12 mouse cellular contexts compared by ENCODE assay signal in the genomic region with DNA sequence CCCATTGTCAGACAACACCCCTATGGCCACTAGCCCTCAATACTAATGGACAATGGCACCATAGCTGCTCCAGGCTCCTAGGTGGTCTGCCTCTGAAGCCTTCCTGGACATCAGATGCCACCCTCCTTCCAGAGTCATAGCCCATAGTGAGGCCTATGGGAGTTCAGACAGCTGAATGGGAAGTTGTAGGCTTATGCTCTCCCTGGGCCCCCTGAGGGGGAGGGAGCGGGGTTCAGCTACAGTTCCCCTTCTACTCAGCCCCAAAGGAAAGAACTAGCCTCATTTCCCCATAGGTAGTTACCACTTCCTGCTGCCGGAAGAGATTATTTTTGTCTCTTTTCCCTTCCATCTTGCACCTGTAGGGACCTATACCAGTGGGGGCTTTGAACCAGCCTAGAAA. TPM values are rescaled to one million over a fixed set of nuclear protein-coding genes. Genes with fewer than 3 reads are reported as not detected.
DNase-seq lines count a peak whose midpoint lies in the region; ATAC-seq and TF ChIP-seq lines count a peak whose summit lies in the region.
"Had no signal": no experiment of that assay in that cellular context is flagged by ENCODE, and none has a peak within 500 bp of the region (broad histone marks: within the 10 kb centered on the region; RNA-seq: fewer than 3 reads in every experiment).

No protein-coding gene starts in this region.

- no peak for TF ChIP-seq POLR2A in CH12.LX (IDR thresholded peaks at IDR 0.05; ENCODE audit: low read depth, low read length)

- peak; percentile 51; the same call in 1 of the 2 replicates for TF ChIP-seq EP300 in CH12.LX (IDR thresholded peaks at IDR 0.05; ENCODE audit: low read length)

- peak; percentile 24 for DNase-seq in adrenal gland, postnatal 14 days
- DNase-seq in adrenal gland, postnatal 10 days = no peak
- DNase-seq in CH12.LX (ENCODE audit: extremely low read depth) = no peak
- DNase-seq in spleen, postnatal 10 days (ENCODE audit: low spot score in 2 of 2) = peak; percentile 26 to 55
- DNase-seq in layer of hippocampus, adult 8-10 months (ENCODE audit: low spot score in 2 of 2) = no peak
- no peak for DNase-seq in forebrain, postnatal 0 days
- DNase-seq: cerebellum, postnatal 10 days had no signal

- H3K9me3 ChIP-seq in CH12.LX (replicated peaks; ENCODE audit: low read length) = no peaks in the 10 kb centered on the region
- no peaks in the 10 kb centered on the region for H3K9me3 ChIP-seq in liver, embryonic 15.5 days (replicated peaks)
- H3K9me3 ChIP-seq in hindbrain, embryonic 12.5 days (replicated peaks) = no peaks in the 10 kb centered on the region
- no peaks in the 10 kb centered on the region for H3K9me3 ChIP-seq in forebrain, postnatal 0 days (ENCODE audit: low read length)

- TF ChIP-seq RAD21 in CH12.LX (IDR thresholded peaks at IDR 0.05; ENCODE audit: low read depth, low read length) = no peak

- H3K36me3 ChIP-seq in CH12.LX (replicated peaks in 1 of 2; ENCODE audit: control insufficient read depth in 1 of 2, insufficient read depth in 1 of 2, low read length in 1 of 2) = peaks cover 4 to 11% of the 10 kb centered on the region in 2 experiments
- H3K36me3 ChIP-seq in liver, embryonic 15.5 days (replicated peaks) = no peaks in the 10 kb centered on the region
- no peaks in the 10 kb centered on the region for H3K36me3 ChIP-seq in hindbrain, embryonic 12.5 days
- no peaks in the 10 kb centered on the region for H3K36me3 ChIP-seq in forebrain, postnatal 0 days (ENCODE audit: insufficient read depth)

- peak overlapping the region; percentile 76 for H3K4me2 ChIP-seq in CH12.LX (ENCODE audit: insufficient read depth, low read depth, poor library complexity, severe bottlenecking)
- peak overlapping the region; percentile 74 for H3K4me2 ChIP-seq in liver, embryonic 15.5 days
- H3K4me2 ChIP-seq in hindbrain, embryonic 12.5 days (replicated peaks) = no peak overlapping the region
- H3K4me2 ChIP-seq in forebrain, postnatal 0 days (ENCODE audit: low read depth) = no peak overlapping the region

- peaks cover 8 to 39% of the 10 kb centered on the region in 2 experiments for H3K4me1 ChIP-seq in CH12.LX (ENCODE audit: control insufficient read depth in 1 of 2, insufficient read depth in 2 of 2)
- H3K4me1 ChIP-seq in liver, embryonic 15.5 days (replicated peaks) = peaks cover 45% of the 10 kb centered on the region
- H3K4me1 ChIP-seq in hindbrain, embryonic 12.5 days = peaks cover 4% of the 10 kb centered on the region; the same call in 1 of the 2 replicates
- H3K4me1 ChIP-seq in forebrain, postnatal 0 days (ENCODE audit: insufficient read depth) = no peaks in the 10 kb centered on the region

- H3K4me3 ChIP-seq in CH12.LX (replicated peaks in 1 of 3; ENCODE audit: low read depth in 2 of 3, low read length in 2 of 3, poor library complexity in 1 of 3) = peak overlapping the region in 2 of 3 experiments; percentile 60 to 79
- no peak overlapping the region for H3K4me3 ChIP-seq in liver, embryonic 15.5 days (replicated peaks)
- H3K4me3 ChIP-seq in hindbrain, embryonic 12.5 days = no peak overlapping the region
- H3K4me3 ChIP-seq in forebrain, postnatal 0 days (ENCODE audit: low read depth, low read length) = no peak overlapping the region

- no peaks in the 10 kb centered on the region; the same call in 1 of the 2 replicates for H3K79me2 ChIP-seq in CH12.LX (replicated peaks; ENCODE audit: control insufficient read depth, extremely low read depth, insufficient read depth, poor library complexity, severe bottlenecking)

- WGBS in liver, embryonic 15.5 days (ENCODE audit: insufficient replicate concordance) = 46% methylated on average over 2 of the region's 2 CpGs
- 88% methylated on average over 2 of the region's 2 CpGs for WGBS in hindbrain, embryonic 12.5 days
- 82% methylated on average over 2 of the region's 2 CpGs for WGBS in forebrain, postnatal 0 days

- peak overlapping the region; percentile 39; the same call in 1 of the 2 replicates for H3K9ac ChIP-seq in CH12.LX (ENCODE audit: insufficient read depth, low read depth)
- no peak overlapping the region for H3K9ac ChIP-seq in liver, embryonic 15.5 days
- no peak overlapping the region for H3K9ac ChIP-seq in hindbrain, embryonic 12.5 days
- no peak overlapping the region for H3K9ac ChIP-seq in forebrain, postnatal 0 days
- H3K9ac ChIP-seq: hindbrain, embryonic 14.5 days had no signal

- H3K27ac ChIP-seq in CH12.LX (ENCODE audit: insufficient read depth, low read depth) = peak overlapping the region; percentile 69
- H3K27ac ChIP-seq in liver, embryonic 15.5 days (replicated peaks) = peak overlapping the region; percentile 72
- no peak overlapping the region for H3K27ac ChIP-seq in hindbrain, embryonic 12.5 days
- H3K27ac ChIP-seq in forebrain, postnatal 0 days (ENCODE audit: low read depth, low read length) = no peak overlapping the region
- H3K27ac ChIP-seq: hindbrain, embryonic 14.5 days had no signal

- no peaks in the 10 kb centered on the region for H3K27me3 ChIP-seq in CH12.LX (replicated peaks)
- no peaks in the 10 kb centered on the region for H3K27me3 ChIP-seq in liver, embryonic 15.5 days
- peaks cover 2% of the 10 kb centered on the region; the same call in 1 of the 2 replicates for H3K27me3 ChIP-seq in hindbrain, embryonic 12.5 days
- no peaks in the 10 kb centered on the region for H3K27me3 ChIP-seq in forebrain, postnatal 0 days (ENCODE audit: insufficient read depth, low read length)

- in situ Hi-C loops in CH12.LX (cut with MboI; ENCODE audit: low pct_ligation_motif_present, low pct_unique_long_range_greater_than_20kb, low sequenced_read_pairs) = no loop called here

- TF ChIP-seq CTCF in CH12.LX (conservative IDR thresholded peaks at IDR 0.05 in 1 of 2, IDR thresholded peaks at IDR 0.05 in 1 of 2; ENCODE audit: low read depth in 2 of 2, low read length in 2 of 2) = no peak
- TF ChIP-seq CTCF in forebrain, postnatal 0 days (IDR thresholded peaks at IDR 0.05; ENCODE audit: low read depth) = no peak

- ATAC-seq in liver, embryonic 15.5 days (ENCODE audit: insufficient read depth) = no peak
- no peak for ATAC-seq in hindbrain, embryonic 12.5 days (ENCODE audit: low FRiP score)
- no peak for ATAC-seq in forebrain, postnatal 0 days

- dilution Hi-C loops in CH12.LX (cut with MboI; ENCODE audit: extremely low pct_ligation_motif_present, extremely low pct_unique_long_range_greater_than_20kb, low sequenced_read_pairs) = no loop called here

RNA-seq across cellular contexts. Expression of gene Arhgap4, which starts 10.1 kb away (rescaled TPM):
- total RNA-seq in adrenal gland, postnatal 14 days (2021) = 5.0 and 16.7 TPM in 2 replicates
- 1 to 10 TPM; 7.9 to 9.2 TPM for total RNA-seq in adrenal gland, postnatal 10 days (2021)
- 13.6 and 14.3 TPM in 2 replicates for total RNA-seq in CH12.LX (2012; rRNA removed)
- 10.9 and 13.9 TPM in 2 replicates for total RNA-seq in CH12.LX (2014; rRNA removed)
- polyA plus RNA-seq in CH12.LX (2012; ENCODE audit: insufficient read length, low read depth) = 24.1 and 24.5 TPM in 2 replicates
- 6.4 and 7.7 TPM in 2 replicates for polyA plus RNA-seq in liver, embryonic 15.5 days (2015; fragmentation: Nextera tagmentation; extraction: Ambion mirVana)
- total RNA-seq in layer of hippocampus, adult 8-10 months (2022) = 1 to 10 TPM; 4.9 to 8.0 (median 6.0) TPM
- 2.7 and 3.4 TPM in 2 replicates for polyA plus RNA-seq in hindbrain, embryonic 12.5 days (2016; fragmentation: Nextera tagmentation; extraction: Ambion mirVana)
- 2.0 and 4.8 TPM in 2 replicates for total RNA-seq in forebrain, postnatal 0 days (2014; rRNA removed)
- 1.1 and 1.6 TPM in 2 replicates for polyA plus RNA-seq in forebrain, postnatal 0 days (2015; fragmentation: Nextera tagmentation; extraction: Ambion mirVana)

RNA-seq across cellular contexts. Expression of gene Naa10, which starts 10.2 kb away (rescaled TPM):
- total RNA-seq in adrenal gland, postnatal 14 days (2021) = 86.3 and 103 TPM in 2 replicates
- 10 to 100 TPM; 86.5 to 99.0 TPM for total RNA-seq in adrenal gland, postnatal 10 days (2021)
- 148 and 184 TPM in 2 replicates for total RNA-seq in CH12.LX (2012; rRNA removed)
- 152 and 166 TPM in 2 replicates for total RNA-seq in CH12.LX (2014; rRNA removed)
- 144 and 152 TPM in 2 replicates for polyA plus RNA-seq in CH12.LX (2012; ENCODE audit: insufficient read length, low read depth)
- polyA plus RNA-seq in liver, embryonic 15.5 days (2015; fragmentation: Nextera tagmentation; extraction: Ambion mirVana) = 72.4 and 79.2 TPM in 2 replicates
- 10 to 100 TPM; 64.7 to 73.9 (median 67.1) TPM for total RNA-seq in layer of hippocampus, adult 8-10 months (2022)
- polyA plus RNA-seq in hindbrain, embryonic 12.5 days (2016; fragmentation: Nextera tagmentation; extraction: Ambion mirVana) = 105 and 118 TPM in 2 replicates
- 68.9 and 71.2 TPM in 2 replicates for total RNA-seq in forebrain, postnatal 0 days (2014; rRNA removed)
- polyA plus RNA-seq in forebrain, postnatal 0 days (2015; fragmentation: Nextera tagmentation; extraction: Ambion mirVana) = 92.1 and 100 TPM in 2 replicates

RNA-seq across cellular contexts. Expression of gene L1cam, which starts 15.7 kb away (rescaled TPM):
- 9.3 and 16.0 TPM in 2 replicates for total RNA-seq in adrenal gland, postnatal 14 days (2021)
- 10 to 100 TPM in 1 of 2 experiments, 1 to 10 TPM in 1; 9.9 to 24.7 TPM for total RNA-seq in adrenal gland, postnatal 10 days (2021)
- total RNA-seq in CH12.LX (2012; rRNA removed) (0.21 and 0.30 TPM in 2 replicates), CH12.LX (2014; rRNA removed) (0.12 and 0.23 TPM in 2 replicates)
- polyA plus RNA-seq in CH12.LX (2012; ENCODE audit: insufficient read length, low read depth) = 0.49 and 0.65 TPM in 2 replicates
- 0.21 and 0.26 TPM in 2 replicates for polyA plus RNA-seq in liver, embryonic 15.5 days (2015; fragmentation: Nextera tagmentation; extraction: Ambion mirVana)
- total RNA-seq in layer of hippocampus, adult 8-10 months (2022) = 100 to 1,000 TPM; 117 to 151 (median 128) TPM
- 45.6 and 58.4 TPM in 2 replicates for polyA plus RNA-seq in hindbrain, embryonic 12.5 days (2016; fragmentation: Nextera tagmentation; extraction: Ambion mirVana)
- total RNA-seq in forebrain, postnatal 0 days (2014; rRNA removed) = 225 and 256 TPM in 2 replicates
- polyA plus RNA-seq in forebrain, postnatal 0 days (2015; fragmentation: Nextera tagmentation; extraction: Ambion mirVana) = 75.9 and 100 TPM in 2 replicates

RNA-seq across cellular contexts. Expression of gene Renbp, which starts 19.1 kb away (rescaled TPM):
- 14.2 and 17.8 TPM in 2 replicates for total RNA-seq in adrenal gland, postnatal 14 days (2021)
- total RNA-seq in adrenal gland, postnatal 10 days (2021) = 10 to 100 TPM; 17.4 to 19.2 TPM
- 38.5 and 43.4 TPM in 2 replicates for total RNA-seq in CH12.LX (2012; rRNA removed)
- total RNA-seq in CH12.LX (2014; rRNA removed) = 24.7 and 25.2 TPM in 2 replicates
- 64.7 and 66.3 TPM in 2 replicates for polyA plus RNA-seq in CH12.LX (2012; ENCODE audit: insufficient read length, low read depth)
- polyA plus RNA-seq in liver, embryonic 15.5 days (2015; fragmentation: Nextera tagmentation; extraction: Ambion mirVana) = 19.6 and 22.6 TPM in 2 replicates
- 10 to 100 TPM in 3 of 4 experiments, 1 to 10 TPM in 1; 4.9 to 20.0 (median 14.7) TPM for total RNA-seq in layer of hippocampus, adult 8-10 months (2022)
- 19.7 and 20.3 TPM in 2 replicates for polyA plus RNA-seq in hindbrain, embryonic 12.5 days (2016; fragmentation: Nextera tagmentation; extraction: Ambion mirVana)
- 4.9 and 13.1 TPM in 2 replicates for total RNA-seq in forebrain, postnatal 0 days (2014; rRNA removed)
- polyA plus RNA-seq in forebrain, postnatal 0 days (2015; fragmentation: Nextera tagmentation; extraction: Ambion mirVana) = 11.7 and 12.4 TPM in 2 replicates

RNA-seq across cellular contexts. Expression of gene Avpr2, which starts 19.7 kb away (rescaled TPM):
- total RNA-seq in adrenal gland, postnatal 14 days (2021) = not detected in 2 replicates
- total RNA-seq in adrenal gland, postnatal 10 days (2021) = not detected
- 0.34 and 0.46 TPM in 2 replicates for total RNA-seq in CH12.LX (2012; rRNA removed)
- not detected in 2 replicates for total RNA-seq in CH12.LX (2014; rRNA removed)
- polyA plus RNA-seq in CH12.LX (2012; ENCODE audit: insufficient read length, low read depth) = 0.20 and 0.64 TPM in 2 replicates
- polyA plus RNA-seq in liver, embryonic 15.5 days (2015; fragmentation: Nextera tagmentation; extraction: Ambion mirVana) = 0.05 and 0.10 TPM in 2 replicates
- total RNA-seq in layer of hippocampus, adult 8-10 months (2022) = not detected
- polyA plus RNA-seq in hindbrain, embryonic 12.5 days (2016; fragmentation: Nextera tagmentation; extraction: Ambion mirVana) = 0.19 and 0.20 TPM in 2 replicates
- total RNA-seq in forebrain, postnatal 0 days (2014; rRNA removed) = not detected in 2 replicates
- polyA plus RNA-seq in forebrain, postnatal 0 days (2015; fragmentation: Nextera tagmentation; extraction: Ambion mirVana) = not detected in 2 replicates
- total RNA-seq: left cerebral cortex, postnatal 36 days had no signal
- polyA plus RNA-seq: neural tube, embryonic 11.5 days had no signal

Comparison
In these comparisons a context has a peak if more than half of its experiments do, and no peak if none do; other contexts are left out.
1. DNase-seq: peak in adrenal gland, postnatal 14 days (single experiment) and spleen, postnatal 10 days (2 of 2); none in adrenal gland, postnatal 10 days (single experiment), CH12.LX (single experiment), layer of hippocampus, adult 8-10 months (0 of 2) and forebrain, postnatal 0 days (single experiment).
2. H3K27ac ChIP-seq: peak in CH12.LX (single experiment) and liver, embryonic 15.5 days (single experiment); none in hindbrain, embryonic 12.5 days (single experiment) and forebrain, postnatal 0 days (single experiment).
3. H3K4me2 ChIP-seq: peak in CH12.LX (single experiment) and liver, embryonic 15.5 days (single experiment); none in hindbrain, embryonic 12.5 days (single experiment) and forebrain, postnatal 0 days (single experiment).
4. H3K4me3 ChIP-seq: peak in CH12.LX (2 of 3); none in liver, embryonic 15.5 days (single experiment), hindbrain, embryonic 12.5 days (single experiment) and forebrain, postnatal 0 days (single experiment).